Mouse (Mus musculus): ENCODE measurements around the gene Gmeb2.

The Gmeb2 gene

DNA sequence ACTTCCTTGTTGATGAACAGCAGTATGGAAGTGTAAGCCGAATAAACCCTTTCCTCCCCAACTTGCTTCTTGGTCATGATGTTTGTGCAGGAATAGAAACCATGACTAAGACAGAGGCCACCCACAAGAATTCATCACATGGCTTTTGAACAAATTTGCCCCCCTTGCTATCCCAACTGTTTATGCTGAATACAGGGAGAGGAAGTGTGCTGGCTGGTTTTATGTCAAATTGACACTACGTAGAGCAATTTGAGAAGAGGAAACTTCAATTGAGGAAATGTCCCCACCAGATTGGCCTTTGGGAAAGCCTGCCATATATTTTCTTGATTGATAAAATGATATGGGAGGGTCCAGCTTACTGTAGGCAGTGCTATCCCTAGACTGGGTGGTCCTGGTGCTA lies 14.0 kb downstream of the Gmeb2 start:
- DNase-seq: no peak

DNA sequence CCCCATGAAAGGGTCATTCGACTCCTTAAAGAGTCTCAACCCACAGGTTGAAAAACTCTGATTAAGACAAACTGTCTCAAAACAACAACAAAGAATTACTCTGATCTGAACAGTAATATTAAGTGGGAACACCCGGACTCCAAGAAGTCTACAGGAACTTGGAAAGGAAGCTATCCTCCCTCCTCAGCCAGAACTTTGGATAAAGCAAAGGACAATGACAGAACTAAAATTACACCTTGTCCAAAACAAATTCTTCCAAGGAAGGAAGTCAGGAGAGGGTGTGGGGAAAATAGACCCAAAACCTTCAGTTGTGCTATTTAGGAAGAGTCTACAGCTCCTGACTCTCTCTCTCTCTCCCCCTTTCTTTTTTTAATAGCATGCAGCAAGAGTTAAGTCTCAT lies 15.7 kb downstream of the Gmeb2 start:
- DNase-seq: no peak

DNA sequence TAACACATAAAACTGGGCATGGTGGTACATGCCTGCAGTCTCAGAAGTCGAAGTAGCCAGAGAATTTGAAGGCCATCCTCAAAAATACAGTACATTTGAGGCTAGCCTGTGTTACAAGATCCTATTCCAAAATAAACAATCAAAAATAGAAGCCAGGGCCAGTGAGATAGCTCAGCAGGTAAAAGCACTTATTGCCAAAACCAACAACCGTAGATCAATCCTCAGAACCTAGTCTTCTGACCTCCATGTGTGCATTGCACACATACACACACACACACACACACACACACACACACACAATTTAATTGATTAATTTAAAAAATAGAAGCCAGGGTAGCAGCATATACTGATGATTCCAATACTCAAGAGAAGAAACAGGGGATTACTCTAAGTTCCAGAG lies 21.0 kb downstream of the Gmeb2 start:
- DNase-seq: no peak

DNA sequence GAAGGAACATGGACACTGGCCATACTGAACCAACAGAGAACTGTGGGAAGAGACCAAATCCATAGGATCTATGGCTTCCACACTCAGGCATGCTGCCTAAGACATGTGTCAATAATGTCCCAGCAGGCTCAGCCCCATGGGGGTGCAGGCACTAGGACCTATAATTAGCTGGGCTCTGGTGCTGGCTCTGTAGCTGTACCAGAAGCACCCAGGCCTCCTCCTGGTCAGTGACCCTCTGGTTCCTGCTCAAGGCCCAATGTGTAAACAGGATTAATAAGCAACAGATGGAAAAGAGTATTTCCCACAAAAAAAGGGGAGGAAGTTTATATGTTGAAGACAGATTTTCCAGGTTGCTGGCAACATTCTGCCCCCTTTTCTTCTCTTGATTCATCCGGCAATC lies 34.6 kb downstream of the Gmeb2 start:
- no peak for DNase-seq

DNA sequence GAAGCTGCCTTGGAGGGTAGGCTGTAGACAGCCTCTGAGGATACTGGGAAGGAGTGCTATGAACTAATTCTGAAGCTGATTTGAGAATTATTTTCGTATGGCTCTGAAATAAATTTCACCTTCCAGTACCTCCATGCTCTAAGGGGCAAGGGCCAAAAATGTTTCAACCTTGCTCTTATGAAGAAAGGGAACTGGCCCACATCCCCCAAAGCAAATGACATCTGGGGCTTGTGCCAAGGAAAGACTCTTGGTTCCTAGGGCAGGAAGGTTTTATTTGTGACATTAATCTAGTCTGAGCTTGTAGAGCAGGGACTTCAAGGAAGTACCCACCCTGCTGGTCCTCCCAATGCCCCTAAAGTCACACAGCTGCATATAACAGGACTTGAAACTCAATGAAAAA lies 36.0 kb downstream of the Gmeb2 start:
- no peak for DNase-seq

DNA sequence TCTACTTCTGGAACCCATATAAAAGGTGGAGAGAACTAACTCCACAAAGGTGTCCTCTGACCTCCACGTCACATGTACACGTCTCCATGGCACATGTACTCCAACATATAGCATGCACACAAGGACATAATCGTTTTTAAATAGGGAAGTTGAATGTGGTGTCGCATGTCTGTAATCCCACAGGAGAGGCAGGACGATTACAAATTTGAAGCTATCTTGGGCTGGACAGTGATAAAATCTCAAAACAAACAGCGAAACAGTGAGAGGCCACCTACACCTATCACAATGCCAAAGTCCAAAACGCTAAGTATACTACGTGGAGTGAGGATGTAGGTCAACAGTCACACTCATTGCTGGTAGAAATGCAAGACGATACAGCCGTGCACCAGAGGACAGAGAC lies 38.6 kb downstream of the Gmeb2 start:
- no peak for DNase-seq

DNA sequence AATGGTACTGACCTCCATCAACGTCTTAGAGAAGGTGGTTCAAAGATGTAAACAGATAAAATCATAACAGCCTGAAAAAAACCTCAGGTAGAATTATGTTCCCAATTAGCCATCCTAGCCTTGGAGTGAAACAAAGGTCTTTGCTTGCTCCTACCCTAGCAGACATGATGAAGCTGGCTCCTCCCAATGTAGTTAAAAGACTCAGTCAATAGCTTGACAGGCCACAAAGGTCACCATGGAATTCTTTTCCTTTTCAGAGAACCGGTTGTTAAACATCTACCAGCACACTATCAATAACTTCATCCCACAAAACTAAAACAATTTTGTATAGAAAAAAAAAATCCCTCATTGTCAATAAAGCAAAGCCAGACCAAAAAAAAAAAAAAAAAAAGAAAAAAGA lies 42.8 kb downstream of the Gmeb2 start:
- DNase-seq: no peak

DNA sequence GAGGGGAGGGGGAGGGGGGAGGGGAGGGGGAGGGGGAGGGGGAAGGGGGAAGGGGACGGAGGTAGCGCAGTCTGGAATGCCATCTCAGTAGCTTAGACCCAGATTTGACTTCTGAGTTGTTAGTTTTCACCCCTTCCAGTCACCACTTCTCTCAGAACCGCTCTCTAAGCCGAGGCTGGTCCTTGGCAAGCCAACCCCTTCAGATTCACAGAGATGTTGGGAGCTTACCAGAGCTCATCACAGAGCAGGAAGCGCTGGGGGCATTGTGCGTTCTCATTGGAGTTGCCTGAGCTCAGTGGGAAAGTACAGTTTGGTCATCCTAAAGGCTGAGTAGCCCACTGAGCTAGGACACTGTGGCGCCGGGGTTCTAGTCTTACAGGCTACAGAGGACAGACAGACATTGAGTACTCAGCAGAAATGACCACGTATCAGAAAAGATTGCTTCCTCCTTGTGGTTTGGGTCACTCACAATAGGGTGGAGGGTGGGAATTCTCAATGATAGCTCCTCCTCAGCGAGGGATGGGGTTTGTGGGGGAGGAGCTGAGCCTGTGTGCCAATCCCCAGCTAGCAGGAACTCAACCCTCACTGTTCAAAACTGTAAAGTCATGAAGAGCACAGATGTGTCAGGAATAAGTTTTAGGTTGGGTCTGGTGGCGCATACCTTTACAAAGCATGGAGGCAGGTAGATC lies 44.0 kb downstream of the Gmeb2 start:
- DNase-seq: no peak

DNA sequence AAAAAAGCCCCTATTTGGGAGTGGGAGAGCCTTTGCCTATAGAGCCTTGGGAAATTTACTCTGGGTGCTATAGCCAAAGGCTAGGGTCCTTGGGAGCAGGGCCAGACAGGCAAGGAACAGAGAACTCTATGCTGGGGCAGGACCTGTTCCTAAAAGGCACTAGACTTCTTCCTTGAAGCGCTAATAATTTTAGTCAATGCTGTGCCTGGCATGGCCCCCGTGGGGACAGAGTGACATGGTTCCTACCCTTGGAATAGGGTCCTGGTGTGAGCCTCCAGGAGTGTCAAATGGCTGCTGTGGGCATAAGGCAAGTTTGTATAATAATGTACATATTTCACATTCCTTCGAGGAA lies 45.5 kb downstream of the Gmeb2 start:
- no peak for DNase-seq

DNA sequence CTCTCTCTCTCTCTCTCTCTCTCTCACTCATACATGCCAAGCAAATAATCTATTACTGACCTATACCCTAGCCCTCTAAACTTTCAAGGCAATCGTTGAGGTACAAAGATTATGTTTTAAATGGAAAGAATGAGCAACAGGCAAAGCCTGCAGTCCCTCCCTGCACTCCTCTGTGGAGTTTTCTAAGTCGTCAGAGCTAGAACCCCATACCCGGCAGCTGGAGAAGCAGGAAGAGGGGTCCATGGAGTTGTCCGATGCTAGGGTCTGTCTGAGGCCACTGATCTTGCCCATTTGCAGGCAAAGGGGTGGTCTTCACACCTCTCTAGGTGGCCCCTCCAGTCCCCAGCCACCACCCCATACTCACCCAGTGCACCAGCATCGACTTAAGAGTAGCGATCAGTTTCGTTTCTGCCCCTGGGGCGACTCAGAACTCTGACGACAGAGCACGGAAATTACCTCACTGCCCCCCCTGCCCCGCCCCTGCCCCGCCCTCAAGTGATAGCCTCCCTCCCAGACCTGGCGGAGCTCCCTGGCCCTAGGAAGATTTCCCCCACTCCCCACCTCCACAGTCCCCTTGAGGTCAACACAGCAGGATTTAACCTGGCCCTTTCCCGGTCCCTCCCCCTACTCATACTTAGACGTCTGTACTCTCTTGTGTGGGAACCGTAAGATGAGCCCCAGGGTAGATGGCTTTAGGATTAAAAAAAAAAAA lies 46.1 kb downstream of the Gmeb2 start, which contains the start of gene Helz2:
Gene Helz2 (minus strand): TSS at position 426 of the 712 bp plus-strand sequence.
- DNase-seq: peak; percentile 73

DNA sequence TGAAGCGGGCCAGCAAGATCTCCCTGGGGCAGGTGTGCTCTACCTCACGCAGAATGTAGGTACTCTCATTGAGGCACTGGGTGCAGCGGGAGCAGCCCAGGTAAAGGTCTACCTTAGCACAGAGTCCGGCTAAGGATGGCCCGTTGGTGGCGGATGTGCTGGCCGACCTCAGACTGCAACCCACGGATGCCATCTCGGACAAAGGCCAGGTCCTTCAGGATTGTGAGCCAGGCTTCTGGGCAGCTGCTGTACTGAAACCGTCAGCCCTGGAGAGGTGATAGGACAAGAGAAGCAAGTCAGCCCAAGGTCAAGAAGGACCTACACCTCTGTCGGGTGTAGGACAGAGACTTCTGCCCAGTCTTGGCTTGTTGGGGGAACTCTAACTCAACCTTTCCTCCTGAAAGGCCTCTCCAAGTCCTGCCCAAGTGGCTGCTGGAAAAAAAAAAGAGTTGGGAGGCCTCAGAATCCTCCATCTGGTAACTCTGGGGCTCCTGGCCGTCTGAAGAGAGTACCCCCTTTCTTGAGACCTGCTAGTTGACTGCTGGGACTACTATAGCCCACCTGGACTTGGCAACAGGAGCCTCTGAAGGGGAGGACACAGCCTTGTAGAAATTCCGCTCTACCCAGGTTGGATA lies 46.9 kb downstream of the Gmeb2 start:
- DNase-seq: no peak

DNA sequence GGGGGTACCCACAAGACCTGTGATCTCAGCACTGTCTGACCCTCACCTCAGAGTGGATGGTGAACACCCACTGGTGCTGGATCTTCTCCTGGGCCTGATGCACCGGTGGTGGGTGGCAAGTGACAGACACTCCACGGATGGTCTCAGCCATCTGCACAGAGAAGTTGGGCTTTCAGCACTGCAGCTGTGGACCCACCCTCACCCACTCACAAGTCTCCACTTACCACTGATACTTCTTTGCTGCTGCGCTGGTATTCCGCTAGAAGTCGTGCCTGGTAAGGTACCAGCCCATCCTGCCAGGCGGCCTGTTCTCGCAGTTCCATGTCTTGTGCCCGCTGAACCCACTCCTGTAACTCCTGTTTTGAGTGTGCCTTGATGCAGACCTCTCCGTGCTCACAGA lies 48.6 kb downstream of the Gmeb2 start:
- no peak for DNase-seq

DNA sequence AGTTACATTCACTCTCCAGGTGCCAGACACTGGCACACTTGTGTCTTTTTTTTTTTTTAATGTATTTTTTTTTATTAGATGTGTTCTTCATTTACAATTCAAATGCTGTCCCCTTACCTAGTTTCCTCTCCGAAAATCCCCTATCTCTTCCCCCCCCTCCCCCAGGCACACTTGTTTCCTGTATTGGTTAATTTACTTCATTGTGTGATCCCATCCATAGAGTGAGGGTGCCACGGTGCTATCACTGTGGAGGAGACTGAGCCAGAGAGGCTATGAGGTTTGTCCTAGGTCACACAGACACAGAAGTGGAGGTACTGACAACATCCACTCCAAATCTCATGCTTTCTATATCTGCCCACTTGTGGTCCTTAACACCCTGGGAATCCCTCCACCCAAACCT lies 49.0 kb downstream of the Gmeb2 start:
- no peak for DNase-seq

DNA sequence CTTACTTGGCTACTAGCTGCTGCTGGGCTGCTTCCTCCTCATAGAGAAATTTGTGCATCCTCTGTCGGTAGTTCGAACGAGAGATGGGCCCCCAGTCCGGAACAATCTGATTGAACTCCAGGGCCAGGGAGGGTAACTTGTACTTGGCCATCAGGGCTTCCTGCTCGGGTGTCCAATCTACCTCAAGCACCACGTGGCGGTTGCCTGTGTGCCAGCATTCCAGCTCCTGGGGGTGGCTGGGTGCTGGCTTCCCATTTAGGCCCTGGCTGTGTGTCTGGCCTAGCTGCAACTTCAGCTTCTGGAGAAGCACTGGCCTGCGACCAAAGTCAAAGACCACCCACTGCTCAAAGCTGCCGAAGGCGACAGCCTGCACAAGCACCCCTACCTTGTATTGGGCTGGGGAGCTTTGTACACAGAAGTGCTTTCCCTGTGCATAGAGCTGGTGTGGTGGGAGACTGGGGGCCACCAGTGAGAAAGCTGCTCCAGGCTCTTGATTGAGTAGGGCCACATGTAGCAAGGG lies 49.7 kb downstream of the Gmeb2 start:
- DNase-seq: no peak

DNA sequence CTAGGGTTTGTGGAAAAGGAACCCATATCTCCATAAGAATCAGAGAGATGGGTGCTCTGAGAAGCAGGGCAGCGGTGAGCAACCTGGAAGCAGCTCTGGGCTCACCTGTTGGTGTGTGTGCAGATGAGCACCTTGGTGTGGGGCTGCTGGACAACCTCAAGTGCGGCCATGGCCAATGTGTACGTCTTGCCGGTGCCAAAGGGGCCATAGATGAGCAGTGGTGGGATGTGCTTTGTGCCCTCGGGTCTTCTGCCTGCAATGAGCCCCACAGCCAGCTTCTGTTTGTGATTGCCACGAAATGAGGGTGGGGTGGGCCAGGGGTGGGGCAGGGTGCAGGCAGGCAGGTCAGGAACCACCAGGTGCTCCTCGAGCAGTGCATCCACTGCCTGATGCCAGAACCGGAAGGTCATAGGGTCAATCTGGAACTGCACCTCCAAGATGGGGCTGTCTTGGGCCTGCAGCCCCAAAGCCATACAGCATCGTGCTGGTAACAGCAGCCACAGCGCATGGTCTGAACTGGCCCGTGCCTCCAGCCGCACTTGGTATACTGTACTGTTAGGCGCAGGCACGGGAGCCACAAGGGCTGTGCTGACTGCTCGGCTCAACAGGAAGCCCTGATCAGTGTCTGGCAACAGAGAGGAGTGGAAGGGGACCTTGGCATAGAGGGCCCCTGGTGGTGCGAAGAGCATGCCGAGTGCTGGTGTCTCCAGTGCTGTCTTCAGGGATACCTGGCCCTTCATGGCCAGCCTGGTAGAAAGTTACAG lies 50.4 kb downstream of the Gmeb2 start:
- DNase-seq: no peak

DNA sequence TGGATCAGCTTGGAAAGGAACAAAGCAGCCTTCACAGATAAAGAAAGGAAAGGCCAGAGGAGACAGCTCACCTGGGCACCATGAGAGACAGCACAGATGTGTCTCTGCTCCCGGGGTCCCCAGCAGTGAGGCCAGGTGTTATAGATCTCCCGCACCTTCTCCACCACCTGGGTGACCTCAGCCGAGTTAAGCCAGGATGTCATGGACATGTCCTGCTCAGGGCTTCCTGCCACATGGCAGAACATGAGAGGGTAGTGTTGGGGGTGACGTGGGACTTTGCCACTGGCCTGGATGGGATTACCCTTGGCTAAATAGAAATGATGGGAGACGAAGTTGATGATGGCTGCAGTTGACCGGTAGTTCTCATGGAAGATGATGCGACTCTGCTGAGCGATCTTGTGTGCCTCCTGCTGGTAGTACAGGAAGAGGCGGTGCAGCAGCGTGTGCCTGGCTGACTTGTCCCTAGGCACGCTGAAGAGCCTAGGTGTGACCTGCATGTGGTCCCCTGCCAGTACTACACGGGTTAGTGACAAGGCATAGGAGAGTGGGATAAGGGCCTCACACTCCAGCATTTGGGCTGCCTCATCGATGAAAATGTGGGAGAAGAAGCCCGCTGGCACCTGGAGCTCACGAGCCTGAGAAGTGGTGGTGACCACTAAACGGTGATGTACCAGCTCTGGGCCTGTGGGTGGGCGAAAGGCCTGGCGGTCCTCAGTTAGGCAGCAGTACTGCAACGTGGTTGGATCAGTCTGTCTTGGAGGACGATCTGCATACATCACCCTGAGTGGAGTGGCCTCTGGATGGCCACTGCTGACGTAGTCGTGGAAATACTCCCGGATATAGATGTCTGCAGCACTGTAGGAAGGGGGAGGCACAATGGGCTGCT lies 51.9 kb downstream of the Gmeb2 start:
- no peak for DNase-seq

DNA sequence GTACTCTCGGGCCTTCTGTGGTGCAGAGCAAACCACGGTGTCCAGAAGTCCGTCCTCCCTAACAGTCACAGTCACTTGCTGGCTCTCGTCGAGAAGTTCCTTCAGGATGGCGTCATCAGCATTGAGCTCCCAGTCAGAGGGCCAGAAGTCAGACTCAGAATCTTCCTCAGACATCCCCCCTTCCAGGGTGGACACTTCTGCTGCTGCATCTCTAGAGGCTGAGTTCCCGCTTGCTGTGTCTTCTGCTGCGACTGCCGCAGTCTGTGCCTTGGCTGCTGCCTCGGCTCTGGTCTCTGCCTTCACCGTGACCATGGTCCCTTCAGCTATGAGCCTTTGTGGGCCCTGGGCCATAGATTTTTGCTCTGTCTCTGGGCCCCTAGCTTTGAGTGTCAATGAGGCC lies 53.2 kb downstream of the Gmeb2 start:
- no peak for DNase-seq

DNA sequence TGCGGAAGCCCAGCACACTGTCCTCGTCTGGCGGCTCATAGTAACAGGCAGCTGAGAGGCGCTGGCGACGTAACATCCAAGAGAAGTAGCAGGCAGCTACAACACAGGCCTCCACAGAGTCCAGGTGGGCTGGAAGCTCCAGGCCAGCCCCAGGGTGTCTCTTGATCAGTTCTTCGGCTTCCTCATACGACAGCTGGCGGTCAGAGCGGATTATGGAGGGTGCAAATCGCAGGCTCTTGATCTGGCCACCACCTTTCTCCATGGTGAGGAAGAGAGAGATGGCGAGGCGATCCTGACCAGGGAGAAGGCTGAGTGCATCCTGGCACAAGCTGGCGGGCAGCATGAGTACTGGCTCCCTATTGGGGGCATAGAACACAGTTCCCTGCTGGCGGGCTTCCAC lies 54.4 kb downstream of the Gmeb2 start:
- DNase-seq: peak; percentile 3

DNA sequence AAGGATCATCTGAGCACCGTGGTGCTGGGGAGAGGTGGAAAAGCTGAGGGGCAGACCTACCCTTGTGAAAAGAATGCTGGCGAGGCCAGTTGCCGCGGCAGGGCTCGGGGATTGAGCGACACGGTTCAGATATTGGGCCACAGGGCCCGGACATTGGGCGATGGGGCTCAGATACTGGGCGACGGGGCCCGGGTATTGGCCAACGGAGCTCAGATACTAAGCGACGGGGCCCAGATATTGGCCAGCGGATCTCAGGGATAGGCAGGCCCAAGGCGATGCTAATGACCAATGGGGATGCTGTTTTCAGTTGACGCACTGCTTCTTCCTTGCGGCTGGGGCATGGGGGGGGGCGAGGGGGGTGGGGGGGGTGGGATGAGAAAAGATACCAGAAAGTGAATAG lies 56.7 kb downstream of the Gmeb2 start:
- no peak for DNase-seq

DNA sequence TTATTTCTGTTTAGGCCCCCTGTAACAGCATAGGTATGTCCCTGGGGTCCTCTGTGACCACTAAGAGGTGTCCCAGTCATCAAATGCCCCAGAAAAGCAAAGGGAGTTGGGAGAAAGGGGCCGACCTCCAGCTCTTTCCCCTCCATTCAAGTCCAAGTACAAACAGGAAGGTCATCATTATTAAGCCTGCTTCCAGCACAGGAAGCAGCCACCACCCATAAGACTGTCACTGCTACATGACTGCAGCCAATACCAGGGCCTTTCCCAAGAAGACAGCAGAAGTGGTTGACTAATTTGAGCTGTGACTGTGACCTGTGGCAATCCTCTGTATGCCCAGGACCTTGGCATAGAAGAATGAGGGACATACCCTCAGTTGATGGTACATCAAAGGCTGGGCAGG lies 59.5 kb downstream of the Gmeb2 start:
- DNase-seq: no peak

DNA sequence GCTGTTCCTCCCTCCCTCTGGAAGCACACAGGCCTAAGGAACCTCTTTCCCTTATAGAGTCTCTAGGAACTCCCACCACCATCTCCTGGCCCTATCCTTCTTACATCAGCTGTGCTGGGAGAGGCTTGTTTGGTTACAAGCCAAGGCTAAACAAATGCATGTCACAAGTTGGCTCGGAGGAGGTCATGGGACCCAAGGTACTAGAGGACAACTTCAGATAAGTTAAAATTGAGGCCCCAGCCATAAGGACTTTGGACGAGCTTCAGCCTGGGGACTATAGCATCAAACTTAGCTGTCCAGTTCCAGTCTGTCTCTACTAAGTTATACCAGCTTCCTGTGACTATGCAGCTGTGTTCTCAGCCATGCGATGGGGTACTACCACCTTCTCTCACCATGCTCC lies 60.7 kb downstream of the Gmeb2 start:
- DNase-seq: no peak

DNA sequence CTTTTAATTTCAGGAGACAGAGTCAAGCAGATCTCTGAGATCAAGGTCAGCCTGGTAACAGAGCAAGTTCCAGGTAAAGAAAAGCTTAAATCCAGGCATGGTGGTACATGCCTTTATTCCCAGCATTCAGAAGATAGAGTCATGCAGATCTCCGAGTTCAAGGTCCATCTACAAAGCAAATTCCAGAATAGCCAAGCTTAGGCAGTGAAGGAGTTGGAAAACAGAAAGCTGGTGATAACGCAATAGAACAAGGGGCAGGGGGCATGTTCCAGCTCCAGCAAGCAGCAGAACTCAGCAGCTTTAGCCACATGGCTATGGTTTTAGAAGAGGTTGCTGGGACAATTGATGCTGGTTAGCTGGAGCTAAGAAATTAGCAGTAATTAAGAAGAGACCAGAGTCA lies 62.8 kb downstream of the Gmeb2 start:
- no peak for DNase-seq
